Mouse (Mus musculus) cerebral cortex, adult 2 months (tissue): Measurements from ENCODE around the gene Ric8b.

Experiments used
- WGBS: fragments of 180-500 bp; shearing (Covaris S2); methylation state at CpG from one replicate; pipeline ENCODE4 v1.1.7; 2018; 5-methylcytosine and 5-hydroxymethylcytosine counted together

Ric8b gene

DNA sequence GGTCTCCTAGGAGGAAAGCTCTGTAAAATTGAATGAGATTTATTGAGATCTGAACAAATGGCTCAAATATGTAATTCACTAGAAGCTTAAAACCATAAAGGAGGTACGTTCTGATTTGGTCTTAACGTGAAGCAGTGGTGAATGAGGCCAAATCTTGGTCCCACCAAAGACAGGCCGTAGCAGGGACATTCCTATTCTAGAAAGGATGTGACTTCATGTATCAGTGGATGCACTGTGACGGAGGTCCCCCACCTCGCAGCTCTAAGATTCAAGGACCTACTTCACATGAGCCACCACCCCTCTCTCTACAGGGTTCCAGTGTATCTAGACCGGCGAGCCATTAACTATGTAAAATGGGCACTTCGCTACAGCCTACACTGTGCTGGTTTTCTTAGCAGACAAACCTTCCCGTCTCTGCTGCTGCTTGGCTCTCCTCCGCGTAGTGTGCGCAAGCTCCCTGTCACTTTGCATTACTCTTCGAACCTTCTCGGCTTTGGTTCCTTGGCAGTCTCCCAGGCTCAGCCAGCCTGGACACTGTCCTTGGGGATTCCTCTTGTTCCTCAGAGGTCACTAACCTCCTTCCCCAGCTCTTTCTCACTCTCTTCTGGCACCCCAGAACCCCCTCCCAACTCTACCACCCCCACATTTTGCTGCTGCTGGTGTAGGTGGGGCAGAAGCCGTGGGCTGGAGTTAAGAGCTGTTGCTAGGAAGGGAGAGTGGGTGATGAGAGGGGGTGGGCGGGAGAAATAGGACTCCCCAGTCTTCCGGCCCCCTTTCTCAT lies 8.2 kb upstream of the Ric8b start:
- WGBS, result 45% methylated on average over 17 of the region's 17 CpGs

GRCm38 (mm10) chr10:84910194-84910593 lies 7.2 kb upstream of the Ric8b start:
- WGBS, result 40% methylated on average over 7 of the region's 7 CpGs

- WGBS, result 70% methylated on average over 1 of the region's 1 CpGs
Observed at GRCm38 (mm10) chr10:84910758-84911384, 6.5 kb upstream of the Ric8b start.

- 76% methylated on average over 1 of the region's 1 CpGs for WGBS
Observed at GRCm38 (mm10) chr10:84913148-84913547, 4.3 kb upstream of the Ric8b start.

DNA sequence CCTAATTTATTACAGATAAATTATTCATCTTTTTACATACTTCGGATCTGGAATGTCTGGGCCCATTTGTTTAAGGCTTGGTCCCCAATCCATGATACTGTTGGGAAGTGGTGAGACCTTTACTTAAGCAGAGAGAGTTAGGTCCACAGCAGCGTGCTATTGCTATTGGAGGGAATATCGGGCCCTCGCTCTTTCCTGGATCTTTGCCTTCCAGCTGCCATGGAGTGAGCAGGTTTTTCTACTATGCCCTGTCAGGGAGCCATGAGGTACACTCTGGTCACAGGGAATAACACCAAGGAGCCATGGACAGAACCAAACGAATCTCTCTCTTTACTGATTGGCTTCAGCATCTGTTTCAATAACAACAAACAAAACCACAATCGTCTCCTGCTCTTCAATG lies 1.9 kb upstream of the Ric8b start:
- 86% methylated on average over 6 of the region's 6 CpGs for WGBS

DNA sequence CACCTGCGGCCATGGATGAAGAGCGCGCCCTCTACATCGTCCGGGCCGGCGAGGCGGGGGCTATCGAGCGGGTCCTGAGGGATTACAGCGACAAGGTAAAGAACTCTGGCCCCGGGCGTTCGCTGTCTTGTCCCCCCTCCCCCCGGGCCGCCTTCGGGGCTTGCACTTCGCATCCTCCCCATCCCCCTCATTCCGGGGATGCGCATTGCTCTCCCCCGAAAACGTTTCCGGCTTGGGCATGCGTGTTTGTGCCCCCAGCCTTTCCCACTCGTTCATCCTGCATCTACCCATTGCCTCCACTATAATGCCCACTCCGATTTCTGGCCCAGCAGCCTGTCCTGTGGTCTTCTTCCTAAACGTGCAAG lies 297 bp downstream of the Ric8b start:
- WGBS, result under 1% methylated on average over 24 of the region's 27 CpGs

DNA sequence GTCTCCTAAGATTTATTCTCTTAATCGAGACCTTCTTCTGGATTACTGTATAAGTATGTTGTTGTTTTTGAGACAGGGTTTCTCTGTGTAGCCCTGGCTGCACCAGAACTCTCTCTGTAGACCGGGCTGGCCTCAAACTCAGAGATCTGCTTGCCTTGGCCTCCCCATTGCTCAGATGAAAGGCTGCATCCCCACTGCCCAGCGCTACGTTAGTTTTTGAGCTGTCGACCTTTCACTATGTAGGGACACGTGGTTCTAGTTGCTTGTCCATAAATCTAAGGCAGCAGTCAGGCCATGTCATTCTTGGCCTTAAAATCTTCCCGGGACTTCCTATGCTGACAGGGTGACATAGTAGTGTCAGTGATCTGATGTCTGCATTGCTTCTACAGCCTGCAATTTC lies 8.9 kb downstream of the Ric8b start:
- 80% methylated on average over 7 of the region's 7 CpGs for WGBS

GRCm38 (mm10) chr10:84926885-84927284 lies 9.5 kb downstream of the Ric8b start:
- WGBS, result 90% methylated on average over 4 of the region's 4 CpGs

DNA sequence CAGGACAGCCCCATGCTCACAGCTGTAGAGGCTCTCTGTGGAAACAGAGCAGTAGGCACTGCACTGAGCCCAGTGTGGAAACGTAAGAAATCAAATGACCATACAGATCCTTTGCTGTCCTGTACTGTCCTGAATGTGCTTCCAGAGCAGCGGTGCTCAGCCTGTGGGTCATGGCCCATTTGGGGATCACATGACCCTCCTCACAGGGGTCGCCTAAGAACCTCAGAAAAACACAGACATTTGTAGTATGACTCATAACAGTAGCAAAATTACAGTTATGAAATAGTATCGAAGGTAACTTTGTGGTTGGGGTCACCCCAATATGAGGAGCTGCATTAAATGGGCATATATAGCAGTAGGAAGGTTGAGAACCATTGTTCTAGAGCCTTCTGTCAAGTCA lies 11.0 kb downstream of the Ric8b start:
- 90% methylated on average over 4 of the region's 4 CpGs for WGBS

DNA sequence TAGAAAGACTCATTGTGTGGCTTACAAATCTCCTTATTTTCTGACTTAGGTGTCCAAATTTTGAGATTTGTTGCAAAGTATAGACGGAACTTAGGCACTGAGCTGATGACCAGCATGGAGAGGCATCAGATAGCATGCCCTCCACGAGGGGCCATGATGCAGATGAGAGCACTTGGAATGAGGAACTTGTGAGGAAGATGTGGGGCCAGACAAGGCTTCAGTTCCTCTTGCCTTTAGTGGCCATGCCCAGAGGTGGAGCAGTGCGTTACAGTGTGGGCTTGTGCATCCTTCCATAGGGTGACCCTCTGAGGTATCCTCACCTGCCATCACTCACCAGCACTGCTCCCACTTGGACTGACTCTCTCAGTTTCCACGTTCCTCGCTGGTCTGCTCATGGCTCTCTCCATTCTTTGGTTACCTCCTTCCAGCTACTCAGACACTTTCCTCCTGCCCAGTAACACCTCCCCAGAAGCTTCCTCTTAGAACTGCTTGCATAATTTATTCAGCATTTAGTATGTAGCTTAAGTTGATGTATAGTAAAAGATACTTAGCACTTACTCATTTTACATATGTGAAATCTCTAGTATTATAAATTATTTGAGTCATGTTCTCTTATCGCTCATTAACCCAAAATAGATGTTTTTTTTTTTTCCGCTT lies 18.3 kb downstream of the Ric8b start:
- 82% methylated on average over 7 of the region's 7 CpGs for WGBS

DNA sequence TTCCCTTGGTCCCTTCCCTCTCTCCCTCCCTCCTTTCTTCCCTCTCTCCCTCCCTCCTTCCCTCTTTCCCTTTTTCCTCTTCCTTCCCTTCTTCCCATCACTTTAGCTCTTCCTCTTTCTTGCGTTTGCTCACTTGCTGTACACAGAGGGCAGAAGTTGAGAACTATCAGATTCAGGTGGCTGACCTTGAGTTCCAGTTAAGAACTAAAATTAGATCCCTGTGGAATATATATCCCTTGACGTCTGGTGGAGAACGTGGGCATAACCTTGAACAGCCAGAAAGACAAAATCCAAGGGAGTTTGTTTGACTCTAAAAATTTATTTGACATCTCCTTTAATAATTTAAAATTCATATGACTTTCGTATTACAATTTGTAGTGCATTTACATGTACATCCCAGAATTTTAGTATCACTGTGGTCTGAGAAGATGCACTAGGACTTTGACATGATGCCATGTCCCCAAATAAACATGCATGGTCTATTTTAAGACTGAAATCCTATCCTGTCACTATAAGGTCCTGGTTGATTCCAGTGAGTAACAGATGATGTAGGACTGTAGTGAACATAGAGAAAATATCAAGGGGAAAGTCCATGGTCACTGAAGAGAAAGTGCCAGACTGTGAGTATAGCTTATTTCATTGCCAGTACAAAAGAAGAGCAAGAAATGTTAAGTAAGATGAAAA lies 19.6 kb downstream of the Ric8b start:
- WGBS, result 78% methylated on average over 4 of the region's 4 CpGs

DNA sequence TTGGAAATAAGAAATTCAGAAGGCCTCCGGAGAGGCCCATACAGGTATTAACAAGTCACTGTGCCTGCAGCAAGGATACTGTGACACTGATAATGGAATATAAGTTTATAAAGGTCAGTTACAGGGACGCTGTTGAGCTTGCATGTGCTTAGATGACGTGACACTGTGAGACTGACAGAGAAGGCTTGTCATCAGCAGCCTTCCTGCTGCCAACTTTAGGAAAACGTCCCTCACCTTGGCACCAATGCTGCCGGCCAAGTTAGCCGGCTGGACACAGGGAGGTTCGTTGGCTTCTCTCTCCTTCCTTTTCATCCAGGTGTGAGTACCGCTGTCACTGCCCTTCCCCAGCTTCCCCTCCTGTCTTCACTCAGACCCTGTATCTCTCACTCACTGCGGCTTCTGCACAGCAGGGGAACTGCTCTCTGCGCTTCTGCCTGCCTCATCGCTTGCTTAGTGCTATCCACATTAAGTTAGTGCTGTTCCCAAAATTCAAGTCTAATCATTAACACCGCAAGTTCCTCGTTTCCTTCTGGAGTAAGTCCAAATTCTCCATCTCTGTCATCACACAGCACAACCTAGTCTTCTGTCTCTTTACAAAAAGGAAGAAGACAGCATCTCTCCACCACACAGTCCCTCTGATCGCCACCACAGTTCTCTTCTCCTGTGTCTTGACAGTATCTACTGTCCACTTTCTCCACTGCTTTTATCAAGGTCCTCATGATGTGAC lies 20.8 kb downstream of the Ric8b start:
- 74% methylated on average over 14 of the region's 14 CpGs for WGBS

- 67% methylated on average over 5 of the region's 5 CpGs for WGBS
Observed at GRCm38 (mm10) chr10:84938886-84939285, 21.5 kb downstream of the Ric8b start.

DNA sequence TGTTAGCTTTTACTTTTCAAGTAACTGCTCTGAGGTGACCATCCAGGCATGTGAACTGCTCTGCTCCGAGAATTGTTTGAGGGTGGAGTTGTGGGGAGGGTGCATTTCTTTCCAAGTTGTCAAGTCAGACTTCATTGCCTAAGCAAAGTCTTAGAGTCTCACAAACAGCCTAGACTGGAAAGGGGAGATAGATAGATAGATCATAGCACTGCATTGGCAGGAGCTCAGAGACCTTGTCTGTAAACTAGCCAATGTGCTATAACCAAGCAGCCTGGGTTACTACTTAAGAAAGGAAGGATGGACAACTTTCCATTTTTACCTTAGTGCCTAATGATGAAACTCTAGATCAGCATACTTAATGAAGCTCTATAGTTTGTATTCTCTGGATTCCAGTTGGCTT lies 22.9 kb downstream of the Ric8b start:
- 65% methylated on average over 1 of the region's 1 CpGs for WGBS

GRCm38 (mm10) chr10:84945692-84946091 lies 28.3 kb downstream of the Ric8b start:
- WGBS, result 83% methylated on average over 3 of the region's 3 CpGs

- 34% methylated on average over 8 of the region's 8 CpGs for WGBS
Observed at GRCm38 (mm10) chr10:84948970-84949683, 31.7 kb downstream of the Ric8b start.

- 39% methylated on average over 3 of the region's 3 CpGs for WGBS
Observed at GRCm38 (mm10) chr10:84949684-84950010, 32.2 kb downstream of the Ric8b start.

DNA sequence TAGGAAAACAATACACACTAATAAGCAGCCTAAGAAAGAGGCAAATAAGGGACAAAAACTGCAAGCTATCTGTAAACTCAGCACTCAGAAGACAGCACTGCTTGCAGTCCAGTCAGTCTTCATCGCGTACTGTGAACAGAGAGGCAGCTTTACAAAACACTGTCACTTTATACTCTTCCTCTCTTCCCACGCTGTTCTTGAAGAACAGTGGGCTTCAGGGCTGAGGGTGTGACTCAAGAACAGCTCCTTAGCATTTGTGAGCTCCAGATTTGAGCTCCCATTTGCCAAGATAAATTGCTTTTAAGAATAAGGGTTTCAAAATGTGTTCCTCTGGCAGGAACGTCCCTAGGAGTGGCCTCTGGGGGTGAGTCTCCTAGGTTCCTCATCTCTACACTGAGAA lies 33.0 kb downstream of the Ric8b start:
- WGBS, result 53% methylated on average over 4 of the region's 4 CpGs

- 92% methylated on average over 10 of the region's 10 CpGs for WGBS
Observed at GRCm38 (mm10) chr10:84954236-84954635, 36.8 kb downstream of the Ric8b start.

DNA sequence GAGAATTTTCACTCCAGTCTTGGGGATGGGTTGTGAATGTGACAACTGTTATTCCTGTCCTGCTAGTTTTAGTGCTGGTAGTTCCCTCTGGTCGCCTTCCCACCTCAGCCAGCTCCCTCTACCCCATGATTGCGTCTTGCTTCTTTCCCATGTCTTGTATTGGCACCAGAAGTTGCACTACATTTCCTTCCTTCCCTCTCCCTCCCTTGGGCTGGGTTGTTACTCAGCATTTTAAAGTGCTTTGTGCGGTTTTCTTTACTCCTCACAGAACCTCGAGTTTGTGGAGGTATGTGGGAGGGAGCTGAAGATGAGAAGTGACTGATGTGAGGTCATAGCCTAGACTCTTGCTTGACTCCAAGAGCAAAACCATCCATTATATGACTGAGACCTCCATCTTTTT lies 38.8 kb downstream of the Ric8b start:
- 61% methylated on average over 4 of the region's 4 CpGs for WGBS

- 87% methylated on average over 2 of the region's 2 CpGs for WGBS
Observed at GRCm38 (mm10) chr10:84958597-84958996, 41.2 kb downstream of the Ric8b start.
